Mouse (Mus musculus) ES-Bruce4 (cell line): ENCODE measurements around the gene Pgs1.

Experiments
- CTCF ChIP-seq: IDR thresholded peaks from one replicate; pipeline ENCODE4 v1.8.1; 2011; ENCODE audit warnings: low read depth, low read length
- POLR2A ChIP-seq: IDR thresholded peaks from one replicate; pipeline ENCODE4 v1.8.1; 2011; ENCODE audit warnings: low read length; ENCODE audit not compliant: insufficient read depth

DNA sequence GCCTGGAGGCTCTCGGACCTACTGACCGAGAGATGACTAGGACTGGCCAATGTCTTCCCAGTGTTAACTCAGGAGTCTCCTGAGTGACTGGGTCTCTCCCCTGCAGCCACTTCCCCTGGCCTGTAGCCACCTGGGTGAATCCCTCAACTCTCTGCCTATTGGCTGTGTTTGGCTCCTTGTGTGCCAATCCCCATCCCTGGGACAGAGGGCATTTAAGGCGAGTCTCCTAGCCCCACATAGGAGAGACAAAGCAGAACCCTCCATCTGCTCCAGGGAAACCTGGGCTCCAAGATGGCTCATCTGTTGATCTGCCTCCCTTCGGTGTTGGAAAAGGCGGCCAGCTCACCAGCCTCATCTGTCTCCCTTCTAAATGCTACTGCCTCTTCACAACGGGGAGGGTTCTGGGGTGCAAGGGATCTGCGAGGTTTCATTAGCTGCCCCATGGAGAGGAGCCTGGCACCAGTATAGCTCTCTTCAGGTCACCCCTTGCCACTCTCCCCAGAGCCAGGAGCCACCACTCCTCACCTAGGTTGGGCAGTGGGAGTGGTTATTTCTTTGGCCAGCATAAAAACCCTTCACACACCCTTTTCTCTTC, 19.5 kb upstream of the Pgs1 start:
- TF ChIP-seq CTCF (no peak), POLR2A (no peak)
